Mouse (Mus musculus) hindbrain, embryonic 12.5 days (tissue): ENCODE data around the gene Scarb2. TPM values are rescaled to one million over a fixed set of nuclear protein-coding genes. Genes with fewer than 3 reads are reported as not detected.
A peak's percentile ranks its signal among the peaks of the same experiment; 100 is the strongest.

Source experiments
- ATAC-seq: fragments of 200-750 bp; cut with Nextera tagmentation; 2 replicates; pipeline ENCODE4 v1.8.0; 2017; ENCODE audit warnings: moderate TSS enrichment; ENCODE audit not compliant: low FRiP score
- H3K27ac ChIP-seq: fragments of 300-500 bp; sonication (generic); 2 replicates; pipeline ENCODE4 v1.5.1; 2016; ENCODE audit warnings: mild to moderate bottlenecking
- H3K27me3 ChIP-seq: fragments of 300-500 bp; sonication (generic); 2 replicates; pipeline ENCODE4 v1.6.1; 2016; ENCODE audit warnings: mild to moderate bottlenecking
- H3K36me3 ChIP-seq: fragments of 300-500 bp; sonication (generic); 2 replicates; pipeline ENCODE4 v1.6.1; 2016; ENCODE audit warnings: mild to moderate bottlenecking
- H3K4me1 ChIP-seq: fragments of 300-500 bp; sonication (generic); 2 replicates; pipeline ENCODE4 v1.6.1; 2016
- H3K4me2 ChIP-seq: fragments of 300-500 bp; sonication (generic); replicated peaks from 2 replicates; pipeline ENCODE4 v1.6.1; 2016; ENCODE audit warnings: mild to moderate bottlenecking
- H3K4me3 ChIP-seq: fragments of 300-500 bp; sonication (generic); 2 replicates; pipeline ENCODE4 v1.5.1; 2016; ENCODE audit warnings: mild to moderate bottlenecking
- H3K9ac ChIP-seq: fragments of 300-500 bp; sonication (generic); 2 replicates; pipeline ENCODE4 v1.6.1; 2016; ENCODE audit warnings: mild to moderate bottlenecking, moderate library complexity
- H3K9me3 ChIP-seq: fragments of 300-500 bp; sonication (generic); replicated peaks from 2 replicates; pipeline ENCODE4 v1.6.1; 2016; ENCODE audit warnings: mild to moderate bottlenecking
- WGBS: fragments of 180-500 bp; shearing (Covaris S2); methylation state at CpG from one replicate; pipeline ENCODE4 v1.1.7; 2016; 5-methylcytosine and 5-hydroxymethylcytosine counted together
- microRNA-seq: library from miRNA; unstranded; fragments of <30 nt; microRNA quantifications from one replicate; pipeline ENCODE4, GENCODE M21; 2017
- polyA plus RNA-seq: library from polyadenylated mRNA; unstranded; fragments of >200 nt; fragmentation: Nextera tagmentation; extraction: Ambion mirVana; gene quantifications from 2 replicates; pipeline ENCODE4 v1.2.1, GENCODE M21; 2016

The Scarb2 gene
- polyA plus RNA-seq, 1 experiment from 2014 or later, result 16.2 TPM

DNA sequence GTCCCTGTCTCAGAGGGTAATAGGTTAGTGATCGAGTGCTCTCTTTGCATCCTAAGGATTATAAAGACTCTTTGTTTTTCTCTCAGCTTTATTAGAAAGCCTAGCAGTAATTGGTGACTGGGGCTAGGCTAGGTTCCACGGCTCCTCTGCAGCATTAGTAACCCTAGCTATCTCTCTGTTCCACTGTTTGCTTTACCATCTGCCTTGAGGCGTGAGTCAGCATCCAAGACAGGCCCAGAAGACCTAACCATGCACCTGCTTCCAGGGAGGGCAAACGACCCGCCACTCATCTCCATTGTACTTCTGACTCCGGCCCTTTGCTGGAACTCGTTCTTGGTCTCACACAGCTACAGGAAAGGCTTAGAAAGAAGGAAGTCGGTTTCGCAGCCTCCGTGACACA, 112.8 kb downstream of the Scarb2 start:
- no peak for ATAC-seq
- Histone ChIP-seq H3K27ac (no peak overlapping the region), H3K9me3 (no peaks in the 10 kb centered on the region), H3K9ac (no peak overlapping the region), H3K4me1 (no peaks in the 10 kb centered on the region), H3K4me2 (no peak overlapping the region), H3K27me3 (peaks cover 37% of the 10 kb centered on the region), H3K4me3 (no peak overlapping the region), H3K36me3 (no peaks in the 10 kb centered on the region)
- WGBS, result 73% methylated on average over 10 of the region's 10 CpGs

DNA sequence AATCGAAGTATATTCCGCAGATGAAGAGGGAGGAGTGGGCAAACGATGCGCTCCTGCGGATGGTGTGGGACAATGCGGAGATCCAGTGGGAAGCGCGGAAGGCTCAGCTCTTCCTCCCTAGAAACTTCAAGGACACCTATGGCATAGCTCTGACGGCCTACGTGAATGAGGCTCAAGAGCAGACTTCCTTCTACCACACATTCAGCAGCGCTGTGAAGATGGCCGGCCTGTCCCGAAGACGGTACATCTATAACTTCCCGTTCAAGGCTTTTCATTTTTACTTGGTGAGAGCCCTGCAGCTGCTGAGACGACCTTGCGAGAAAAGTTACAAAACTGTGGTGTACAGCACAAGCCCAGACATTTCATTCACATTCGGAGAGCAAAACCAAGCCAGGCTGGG, 114.1 kb downstream of the Scarb2 start:
- ATAC-seq, result no peak
- Histone ChIP-seq H3K27ac (no peak overlapping the region), H3K4me1 (no peaks in the 10 kb centered on the region), H3K4me2 (peak overlapping the region; percentile 39), H3K9me3 (no peaks in the 10 kb centered on the region), H3K9ac (no peak overlapping the region), H3K4me3 (peak overlapping the region; percentile 7; the same call in 1 of the 2 replicates), H3K27me3 (peaks cover 37% of the 10 kb centered on the region), H3K36me3 (no peaks in the 10 kb centered on the region)
- 45% methylated on average over 18 of the region's 18 CpGs for WGBS

Small RNA genes within 50 kb of the gene (microRNA-seq; reads per million reads assigned to microRNA genes)
- gene Mir6415, result not detected

Other genes starting within 250 kb of the Scarb2 start
- gene Naaa, start 228.7 kb downstream of the Scarb2 start, polyA plus RNA-seq, result 8.2 and 9.5 TPM in 2 replicates
- 36.9 and 39.0 TPM in 2 replicates for gene Sdad1, start 196.4 kb downstream of the Scarb2 start, polyA plus RNA-seq
- not detected in 2 replicates for gene Cxcl9, start 178.8 kb downstream of the Scarb2 start, polyA plus RNA-seq
- 4.5 and 5.0 TPM in 2 replicates for gene Art3, start 175.0 kb downstream of the Scarb2 start, polyA plus RNA-seq
- 0.26 and 0.50 TPM in 2 replicates for gene Cxcl10, start 157.9 kb downstream of the Scarb2 start, polyA plus RNA-seq
- gene Nup54, start 71.6 kb downstream of the Scarb2 start, polyA plus RNA-seq, result 46.2 and 59.8 TPM in 2 replicates
- not detected in 2 replicates for gene Fam47e, start 48.2 kb upstream of the Scarb2 start, polyA plus RNA-seq
- gene Stbd1, start 96.2 kb upstream of the Scarb2 start, polyA plus RNA-seq, result 9.2 and 11.1 TPM in 2 replicates
- gene Ccdc158, start 168.4 kb upstream of the Scarb2 start, polyA plus RNA-seq, result 0.52 and 0.55 TPM in 2 replicates
- 5.8 and 6.5 TPM in 2 replicates for gene Shroom3, start 176.6 kb upstream of the Scarb2 start, polyA plus RNA-seq